Mouse (Mus musculus): ENCODE measurements around the gene Bloc1s5.
"Not testable (repeated sequence)": the region's sequence is repeated elsewhere in the genome, so short reads cannot be mapped to it uniquely, and the experiment has no call there.

Bloc1s5 gene

GRCm38 (mm10) chr13:38634800-38635269 is at the start of gene Bloc1s5:
TSS of gene Bloc1s5 (minus strand) at chr13:38635109.
- DNase-seq (ENCODE audit: low spot score): peak; percentile 95

- DNase-seq (ENCODE audit: low spot score): no peak
These were observed 37.4 kb upstream of the Bloc1s5 start for GRCm38 (mm10) chr13:38672336-38672735.

DNA sequence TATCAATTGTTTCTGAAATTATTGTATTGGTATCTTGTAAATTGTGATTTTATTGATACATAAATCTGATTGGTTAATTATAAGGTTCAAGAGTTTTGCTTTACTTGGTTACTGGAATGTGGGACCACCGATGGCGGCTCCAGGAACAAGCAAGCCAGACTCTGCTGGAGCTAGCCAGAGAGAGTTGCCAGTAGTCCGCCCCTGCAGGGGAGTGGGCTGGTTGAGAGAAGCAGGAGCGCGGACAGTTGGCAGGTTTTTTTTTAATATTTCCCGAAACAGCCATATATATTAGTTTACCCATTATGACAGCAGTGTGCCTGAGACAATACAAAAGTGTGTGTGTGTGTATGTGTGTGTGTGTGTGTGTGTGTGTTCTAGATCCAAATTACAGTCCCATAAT is 36.5 kb upstream of the Bloc1s5 start:
- DNase-seq (ENCODE audit: low spot score): not testable (repeated sequence)

DNA sequence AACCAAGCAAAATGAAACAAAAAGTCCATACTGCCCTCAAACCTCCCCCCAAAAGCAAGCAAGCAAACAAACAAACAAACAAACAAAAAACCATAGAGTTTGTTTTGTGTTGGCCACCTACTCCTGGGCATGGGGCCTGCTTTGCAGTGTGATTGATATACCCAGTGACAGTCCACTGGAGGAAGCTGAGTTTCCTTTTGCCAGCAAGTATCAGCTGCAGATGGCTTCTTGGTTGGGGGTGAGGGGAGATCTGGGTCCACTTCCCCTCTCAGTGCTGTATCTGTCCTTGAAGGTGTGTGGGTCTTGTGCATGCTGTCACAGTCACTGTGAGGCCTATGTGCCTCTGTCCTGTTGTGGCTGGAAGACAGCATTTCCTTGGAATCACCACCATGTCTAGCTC is 35.1 kb upstream of the Bloc1s5 start:
- DNase-seq (ENCODE audit: low spot score): no peak

- DNase-seq (ENCODE audit: low spot score): no peak
These were observed 33.6 kb upstream of the Bloc1s5 start for GRCm38 (mm10) chr13:38668514-38668913.

- DNase-seq (ENCODE audit: low spot score): no peak
These were observed 29.8 kb upstream of the Bloc1s5 start for GRCm38 (mm10) chr13:38664753-38665152.

DNA sequence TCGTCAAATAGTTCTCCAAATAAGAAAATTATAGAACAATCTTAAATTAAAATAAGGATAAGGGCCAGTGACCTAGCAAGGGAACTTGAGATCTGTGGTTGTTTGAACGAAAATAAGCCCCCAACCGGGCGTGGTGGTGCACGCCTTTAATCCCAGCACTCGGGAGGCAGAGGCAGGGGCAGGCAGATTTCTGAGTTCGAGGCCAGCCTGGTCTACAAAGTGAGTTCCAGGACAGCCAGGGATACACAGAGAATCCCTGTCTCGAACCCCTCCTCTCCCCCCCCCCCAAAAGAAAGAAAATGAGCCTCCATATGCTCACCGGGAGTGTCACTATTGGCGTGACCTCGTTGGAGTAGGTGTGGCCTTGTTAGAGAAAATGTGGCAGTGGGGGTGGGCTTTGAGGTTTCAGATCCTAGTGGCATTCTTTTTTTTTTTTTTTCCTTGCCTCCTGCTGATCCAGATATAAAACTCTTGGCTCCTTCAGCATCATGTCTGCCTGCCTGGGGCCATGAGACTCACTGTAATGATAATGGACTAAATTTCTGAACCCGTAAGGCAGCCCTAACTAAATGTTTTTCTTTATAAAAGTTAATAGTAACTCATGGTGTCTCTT is 24.7 kb upstream of the Bloc1s5 start:
- no peak for DNase-seq (ENCODE audit: low spot score)

GRCm38 (mm10) chr13:38658528-38659280 is 23.8 kb upstream of the Bloc1s5 start, which contains the start of gene Eef1e1:
TSS of gene Eef1e1 (minus strand) at chr13:38659058.
- DNase-seq (ENCODE audit: low spot score): peak; percentile 93

DNA sequence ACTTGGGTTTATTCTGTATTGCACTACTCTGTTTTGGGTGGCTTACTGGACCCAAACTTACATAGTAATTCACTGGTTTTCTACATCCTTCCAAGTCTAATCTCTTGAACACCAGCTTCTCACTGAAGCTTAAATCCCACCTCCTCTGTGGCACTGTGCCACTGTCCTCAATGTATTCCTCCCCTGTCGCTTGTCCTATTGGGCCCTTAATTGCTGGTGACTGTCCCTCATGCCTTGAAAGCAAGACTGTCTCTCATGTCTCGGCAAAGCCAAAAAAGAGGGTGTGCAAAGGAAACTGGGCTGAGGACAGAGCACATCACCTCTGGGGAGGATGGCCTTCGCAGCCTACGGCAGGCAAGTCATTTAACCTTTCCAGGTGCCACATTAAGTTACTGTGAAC is 23.0 kb upstream of the Bloc1s5 start:
- DNase-seq (ENCODE audit: low spot score): no peak

DNA sequence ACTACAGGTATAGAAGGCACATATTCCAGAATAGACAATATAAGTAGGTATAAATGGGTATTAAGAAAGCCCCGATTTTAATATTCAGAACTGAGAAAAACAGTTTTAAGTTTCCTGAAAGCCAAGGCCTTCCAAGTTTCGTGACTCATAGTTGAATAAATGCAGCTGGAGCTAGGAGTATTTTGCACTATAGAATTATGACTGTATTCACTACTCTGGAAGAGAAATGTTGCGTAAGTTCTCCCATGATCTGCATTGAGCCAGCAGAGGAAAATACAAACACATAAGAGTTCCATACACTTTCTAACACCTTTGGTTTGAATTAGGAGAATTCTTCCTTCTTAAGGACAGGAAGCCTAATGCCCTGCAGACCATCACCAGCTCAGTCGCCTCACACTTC is 15.4 kb upstream of the Bloc1s5 start:
- DNase-seq (ENCODE audit: low spot score): no peak

DNA sequence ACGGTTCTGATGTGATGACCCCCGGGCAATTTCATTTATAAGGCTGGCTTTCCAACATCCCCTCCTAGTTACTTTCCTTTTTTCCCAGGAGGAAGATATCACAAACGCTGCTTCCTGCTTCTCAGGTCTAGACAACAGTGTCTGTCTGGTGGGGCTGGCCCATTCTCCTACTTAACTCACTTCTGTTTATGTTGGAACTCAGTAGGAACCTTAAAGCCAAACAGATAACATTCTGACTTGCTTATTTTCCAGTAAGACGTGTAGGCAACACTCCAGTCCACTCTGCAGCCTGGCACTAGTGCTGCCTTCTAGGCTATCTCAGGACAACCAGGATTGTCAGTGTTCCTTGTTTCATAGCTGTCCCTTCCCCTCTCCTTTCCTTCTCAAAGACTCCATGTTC is 14.2 kb upstream of the Bloc1s5 start:
- no peak for DNase-seq (ENCODE audit: low spot score)

DNA sequence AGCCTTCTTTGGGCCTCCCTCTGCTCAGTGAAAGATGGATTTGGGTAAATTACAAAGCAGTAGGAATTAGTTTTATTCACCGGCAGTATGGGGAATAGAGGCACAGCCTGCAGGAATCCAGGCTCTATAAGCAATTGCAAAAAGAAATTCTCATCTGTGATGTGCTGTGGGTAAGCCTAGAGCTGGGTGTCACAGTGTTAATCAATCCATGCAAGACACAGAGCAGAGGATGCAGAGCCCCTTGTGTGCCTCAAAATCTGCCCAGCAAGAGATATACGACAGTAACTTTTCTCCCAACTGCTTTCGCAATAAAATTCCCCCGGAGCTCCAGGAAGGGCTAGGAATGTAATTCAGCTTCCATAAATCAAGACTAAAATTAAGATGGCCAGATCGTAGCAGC is 6.5 kb upstream of the Bloc1s5 start:
- DNase-seq (ENCODE audit: low spot score): no peak

DNA sequence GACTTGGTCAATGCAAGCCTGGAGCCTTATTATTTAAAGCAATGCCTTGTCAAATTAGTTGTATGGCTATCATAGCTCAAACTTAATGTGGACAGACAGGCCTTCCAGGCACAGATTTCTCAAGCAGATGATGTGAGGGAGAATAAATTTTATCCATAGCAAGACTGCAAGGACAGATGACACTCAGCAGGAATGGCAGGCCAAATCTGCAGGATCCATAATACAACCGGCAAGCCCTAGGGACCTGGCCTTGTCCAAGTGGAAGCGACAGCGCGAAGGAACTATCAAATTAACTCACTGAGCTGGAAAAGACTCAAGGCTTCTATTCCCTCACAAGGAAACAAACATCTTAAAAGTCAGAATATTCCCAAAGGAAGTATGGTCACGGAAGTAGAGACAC is 6.1 kb upstream of the Bloc1s5 start:
- no peak for DNase-seq (ENCODE audit: low spot score)

DNA sequence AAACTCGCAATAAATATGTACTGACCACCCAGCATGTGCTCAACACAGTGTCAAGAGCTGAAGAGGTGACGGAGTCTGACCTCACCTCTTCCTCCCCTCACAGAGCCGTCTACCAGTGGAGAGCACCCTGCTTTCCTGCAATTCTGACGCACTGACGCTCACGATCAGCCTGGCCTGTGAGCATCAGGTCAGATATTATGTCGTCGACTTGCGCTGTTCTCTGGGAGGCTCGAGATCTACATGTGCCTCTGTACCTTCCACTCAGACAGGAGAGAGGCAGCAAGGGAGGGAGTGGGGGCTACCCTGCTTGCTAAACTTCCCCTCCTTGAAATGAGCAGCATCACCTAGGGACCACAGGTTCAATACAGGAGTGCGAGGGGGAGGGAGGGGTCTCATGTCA is 3.8 kb upstream of the Bloc1s5 start:
- DNase-seq (ENCODE audit: low spot score): no peak

DNA sequence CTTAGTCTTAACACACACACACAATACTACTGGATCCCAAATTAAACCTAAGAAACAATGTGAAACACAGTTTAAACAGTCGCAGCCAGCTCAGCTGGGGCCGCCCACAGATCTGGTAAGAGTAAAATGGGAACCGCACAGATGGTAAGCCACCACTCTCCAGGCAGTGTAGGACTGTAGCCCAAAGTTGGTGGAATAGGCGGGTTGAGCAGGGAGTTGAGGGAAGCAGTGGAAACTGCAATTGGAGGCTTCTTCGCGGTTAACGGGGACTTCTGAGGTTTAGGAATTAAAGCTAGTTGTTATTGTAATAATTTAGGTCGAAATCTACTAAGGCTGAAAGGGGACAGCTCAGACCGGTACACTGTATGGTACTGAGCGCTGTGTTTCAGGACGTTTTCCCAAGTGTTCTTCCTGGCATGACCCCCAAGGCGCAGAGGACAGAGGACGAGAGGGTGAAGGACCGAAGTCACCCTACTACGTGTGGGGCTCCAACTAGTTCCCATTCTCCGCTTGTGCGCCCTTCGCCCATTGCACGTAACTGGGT is 581 bp downstream of the Bloc1s5 start:
- DNase-seq (ENCODE audit: low spot score): no peak

DNA sequence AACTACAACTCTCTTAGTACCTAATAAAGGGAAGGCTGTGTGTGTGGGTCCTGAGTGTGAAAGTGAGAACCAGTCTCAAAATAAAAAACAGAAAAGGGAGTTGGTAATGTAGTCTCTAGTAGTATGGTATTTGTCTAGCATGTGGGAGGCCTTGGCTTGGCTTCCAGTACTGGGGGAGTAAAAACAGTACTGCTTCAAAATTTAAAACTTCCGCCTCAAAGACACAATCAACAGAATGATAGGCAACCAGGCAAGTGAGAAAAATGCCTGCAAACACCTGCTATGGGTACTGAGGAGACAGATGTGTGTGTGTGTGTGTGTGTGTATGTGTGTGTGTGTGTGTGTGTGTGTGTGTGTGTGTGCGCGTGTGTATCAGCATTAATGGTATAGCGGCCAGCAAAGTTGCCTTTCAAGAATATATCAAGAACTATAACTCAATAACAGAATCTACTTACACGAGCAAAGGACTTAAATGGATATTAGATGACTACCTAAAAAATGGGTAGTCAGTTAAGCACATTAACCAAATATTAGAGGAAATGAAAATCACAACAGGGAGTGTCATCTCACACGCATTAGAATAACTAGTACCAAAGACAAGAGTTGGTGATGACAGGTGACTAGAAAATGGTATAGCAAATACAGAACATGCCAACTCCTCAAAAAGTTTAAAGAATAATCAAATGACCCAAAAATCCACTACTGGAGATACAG is 1.5 kb downstream of the Bloc1s5 start:
- DNase-seq (ENCODE audit: low spot score): no peak

GRCm38 (mm10) chr13:38632556-38632955 is 2.4 kb downstream of the Bloc1s5 start:
- DNase-seq (ENCODE audit: low spot score): no peak

DNA sequence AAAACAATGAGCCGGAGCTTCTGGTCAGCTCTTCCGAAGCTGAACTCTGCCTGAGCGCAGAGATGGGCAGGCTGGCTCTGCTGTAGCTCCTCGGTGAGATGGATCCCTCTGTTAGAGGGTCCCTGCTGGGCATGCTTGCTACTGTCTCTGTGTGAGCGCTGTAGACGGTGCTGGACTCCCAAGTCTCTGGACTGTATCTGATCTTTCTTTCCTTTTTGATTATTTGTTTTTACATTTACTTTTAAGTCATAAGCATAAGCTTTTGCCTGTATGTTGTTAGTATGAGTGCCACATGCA is 8.7 kb downstream of the Bloc1s5 start:
- DNase-seq (ENCODE audit: low spot score): no peak

- no peak for DNase-seq (ENCODE audit: low spot score)
These were observed 9.2 kb downstream of the Bloc1s5 start for GRCm38 (mm10) chr13:38625492-38626228.

- no peak for DNase-seq (ENCODE audit: low spot score)
These were observed 10.5 kb downstream of the Bloc1s5 start for GRCm38 (mm10) chr13:38624292-38624902.

- DNase-seq (ENCODE audit: low spot score): no peak
These were observed 11.6 kb downstream of the Bloc1s5 start for GRCm38 (mm10) chr13:38623296-38623695.
